Mouse (Mus musculus): ENCODE results near the gene Arid1a.

The Arid1a gene

GRCm38 (mm10) chr4:133756514-133757268 is at the start of gene Arid1a:
TSS of gene Arid1a (minus strand) at chr4:133756769.
- DNase-seq (ENCODE audit: low spot score): peak; percentile 90

- DNase-seq (ENCODE audit: low spot score): no peak
Observed at GRCm38 (mm10) chr4:133804401-133805263, 48.1 kb upstream of the Arid1a start.

GRCm38 (mm10) chr4:133800589-133800988 is 44.0 kb upstream of the Arid1a start:
- no peak for DNase-seq (ENCODE audit: low spot score)

- DNase-seq (ENCODE audit: low spot score): no peak
Observed at GRCm38 (mm10) chr4:133793269-133793668, 36.7 kb upstream of the Arid1a start.

GRCm38 (mm10) chr4:133774570-133775554 is 18.3 kb upstream of the Arid1a start:
- DNase-seq (ENCODE audit: low spot score): no peak

GRCm38 (mm10) chr4:133769157-133769556 is 12.6 kb upstream of the Arid1a start:
- no peak for DNase-seq (ENCODE audit: low spot score)

GRCm38 (mm10) chr4:133763112-133763511 is 6.5 kb upstream of the Arid1a start:
- no peak for DNase-seq (ENCODE audit: low spot score)

- no peak for DNase-seq (ENCODE audit: low spot score)
Observed at GRCm38 (mm10) chr4:133759659-133760058, 3.1 kb upstream of the Arid1a start.

GRCm38 (mm10) chr4:133757269-133757835 is 783 bp upstream of the Arid1a start:
- peak; percentile 89 for DNase-seq (ENCODE audit: low spot score)

GRCm38 (mm10) chr4:133755861-133756371 is 653 bp downstream of the Arid1a start:
- peak; percentile 39 for DNase-seq (ENCODE audit: low spot score)

GRCm38 (mm10) chr4:133754871-133755765 is 1.5 kb downstream of the Arid1a start:
- DNase-seq (ENCODE audit: low spot score): no peak

GRCm38 (mm10) chr4:133754238-133754637 is 2.3 kb downstream of the Arid1a start:
- DNase-seq (ENCODE audit: low spot score): peak; percentile 95

- DNase-seq (ENCODE audit: low spot score): peak; percentile 47
Observed at GRCm38 (mm10) chr4:133753375-133754190, 3.0 kb downstream of the Arid1a start.

GRCm38 (mm10) chr4:133752449-133753374 is 3.9 kb downstream of the Arid1a start:
- no peak for DNase-seq (ENCODE audit: low spot score)

GRCm38 (mm10) chr4:133751521-133752448 is 4.8 kb downstream of the Arid1a start:
- peak; percentile 78 for DNase-seq (ENCODE audit: low spot score)

GRCm38 (mm10) chr4:133750184-133750775 is 6.3 kb downstream of the Arid1a start:
- no peak for DNase-seq (ENCODE audit: low spot score)

- no peak for DNase-seq (ENCODE audit: low spot score)
Observed at GRCm38 (mm10) chr4:133735282-133735681, 21.3 kb downstream of the Arid1a start.
